Mouse (Mus musculus) spleen, postnatal 4 days (tissue): ENCODE data around the gene Coro2a.
"Not testable (repeated sequence)": the region's sequence is repeated elsewhere in the genome, so short reads cannot be mapped to it uniquely, and the experiment has no call there.

ENCODE experiments used
- DNase-seq, 2 experiments: peaks; one replicate each; pipeline ENCODE4 v3.0.0; 2022; ENCODE audit warnings: low spot score in 2 of 2

The Coro2a gene

DNA sequence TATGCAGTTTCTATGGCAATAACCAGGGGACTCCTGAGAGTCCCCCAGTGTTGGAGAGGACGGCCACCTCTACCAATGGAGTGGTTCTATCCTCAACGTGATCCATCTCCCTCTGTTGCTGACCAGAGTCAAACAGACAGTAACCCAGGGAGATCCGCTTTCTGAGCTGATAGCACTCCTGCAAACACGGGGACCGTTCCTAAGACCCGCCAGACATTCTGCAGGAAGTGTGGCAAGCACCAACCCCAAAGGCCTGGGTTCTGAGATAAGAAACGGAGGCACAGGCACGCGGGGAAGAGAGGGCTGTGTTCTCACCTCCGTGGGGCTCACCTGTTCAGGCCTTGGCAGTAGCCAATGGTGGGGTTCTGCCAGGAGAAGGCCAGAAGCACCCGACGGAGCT is 11.6 kb upstream of the Coro2a start:
- DNase-seq: no peak

DNA sequence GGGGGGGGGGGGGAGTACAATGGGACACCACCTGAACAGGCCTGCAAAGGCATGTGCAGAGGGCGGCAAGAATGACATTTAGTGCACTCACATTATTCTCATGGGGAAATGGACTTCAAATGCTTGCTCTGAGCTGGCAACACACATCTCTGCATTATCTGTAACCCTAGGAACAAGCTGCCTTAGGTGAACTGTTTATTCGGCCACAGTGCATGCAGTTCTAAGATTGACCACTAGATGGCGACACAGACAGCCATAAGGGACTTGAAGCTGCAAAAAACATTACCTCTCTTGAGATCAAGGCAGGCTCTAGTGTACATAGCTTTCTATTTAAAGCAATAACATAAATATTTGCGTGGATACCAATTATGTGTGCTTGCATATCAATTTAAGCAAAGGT is 9.2 kb upstream of the Coro2a start:
- peak; percentile 81 to 94 for DNase-seq

DNA sequence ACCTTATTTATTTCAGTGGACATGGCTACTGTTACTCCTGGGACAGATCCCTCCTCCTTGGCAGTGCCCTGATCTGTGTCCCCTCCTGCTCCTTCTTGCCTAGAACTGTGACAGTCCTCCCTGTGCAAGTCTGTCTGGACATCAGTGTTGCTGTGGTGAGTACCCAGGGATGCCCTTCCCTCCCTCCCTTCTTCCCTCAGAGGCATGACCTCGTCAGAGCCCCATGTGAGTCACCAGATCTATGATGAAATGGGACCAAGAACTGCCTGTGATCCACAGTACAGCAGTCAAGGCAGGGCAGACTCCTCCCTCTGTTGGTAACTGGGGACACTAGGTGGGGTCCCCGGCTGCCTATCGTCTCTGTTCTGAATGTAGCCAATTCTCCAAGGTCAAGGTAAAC is 5.6 kb upstream of the Coro2a start:
- no peak for DNase-seq

DNA sequence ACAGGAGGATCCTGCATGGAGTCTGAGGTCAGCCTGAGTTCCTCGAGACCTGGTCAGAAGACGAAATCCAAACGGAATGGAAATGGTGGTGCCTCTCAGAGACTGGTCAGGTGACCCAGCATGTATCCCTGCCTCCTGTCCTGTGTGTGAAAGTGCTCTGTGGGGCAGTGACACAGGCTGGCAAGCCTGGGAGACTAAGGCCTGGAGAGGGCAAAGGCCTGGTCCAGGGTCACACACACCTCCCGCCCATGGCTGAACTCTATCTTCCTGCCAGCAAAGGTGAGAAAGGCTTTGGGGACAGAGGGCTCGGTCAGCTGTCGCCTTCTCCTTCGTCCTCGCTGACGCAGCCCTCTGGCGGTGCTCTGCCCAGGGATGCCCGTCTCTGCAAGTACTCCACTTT is 3.4 kb upstream of the Coro2a start:
- DNase-seq: no peak

DNA sequence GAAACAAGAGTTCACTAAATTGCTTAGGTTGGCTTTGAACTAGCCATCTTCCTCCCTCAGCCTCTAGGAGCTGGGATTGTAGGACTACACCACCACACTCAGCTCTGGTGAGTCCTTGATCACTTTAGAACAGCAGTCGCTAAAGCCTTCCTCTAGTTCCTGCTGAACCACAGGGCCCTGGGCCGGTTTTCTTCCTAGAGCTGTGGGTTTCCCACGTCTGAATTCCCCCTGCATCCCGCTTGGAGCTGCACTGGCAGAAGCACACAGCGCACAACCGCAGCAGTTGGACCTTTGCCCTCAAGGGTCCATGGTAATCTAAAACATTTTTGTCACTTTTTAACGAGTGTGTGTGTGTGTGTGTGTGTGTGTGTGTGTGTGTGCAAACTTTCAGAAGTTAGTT is 702 bp upstream of the Coro2a start:
- DNase-seq: no peak

DNA sequence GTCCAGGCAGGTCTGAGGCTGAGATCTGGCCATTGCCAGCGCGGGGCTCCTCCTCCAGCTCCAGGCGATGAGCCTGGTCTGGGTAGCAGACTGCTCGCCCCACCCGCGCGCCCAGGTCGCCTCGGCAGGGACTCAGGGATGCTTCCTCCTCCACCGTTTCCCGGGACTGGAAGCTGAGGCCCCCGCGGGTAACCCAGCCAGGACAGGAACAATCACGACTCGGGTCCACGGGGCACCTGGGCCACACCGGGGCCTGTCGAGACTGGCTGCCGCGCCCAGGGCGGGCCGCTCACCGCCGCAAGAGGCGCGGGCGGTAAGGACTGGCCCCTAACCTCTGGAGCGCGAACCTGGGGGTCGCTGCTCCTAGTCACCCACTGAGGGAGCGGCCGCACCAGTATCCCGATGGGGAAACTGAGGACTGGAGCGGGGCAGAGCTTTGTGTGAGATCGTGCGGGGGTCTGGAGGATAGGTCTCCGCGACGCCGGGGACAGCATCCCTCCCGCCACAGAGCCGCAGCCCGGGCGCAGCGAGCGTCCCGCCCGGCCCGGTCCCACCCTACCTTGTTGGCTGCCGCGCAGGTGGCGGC is 651 bp downstream of the Coro2a start:
- no peak for DNase-seq

DNA sequence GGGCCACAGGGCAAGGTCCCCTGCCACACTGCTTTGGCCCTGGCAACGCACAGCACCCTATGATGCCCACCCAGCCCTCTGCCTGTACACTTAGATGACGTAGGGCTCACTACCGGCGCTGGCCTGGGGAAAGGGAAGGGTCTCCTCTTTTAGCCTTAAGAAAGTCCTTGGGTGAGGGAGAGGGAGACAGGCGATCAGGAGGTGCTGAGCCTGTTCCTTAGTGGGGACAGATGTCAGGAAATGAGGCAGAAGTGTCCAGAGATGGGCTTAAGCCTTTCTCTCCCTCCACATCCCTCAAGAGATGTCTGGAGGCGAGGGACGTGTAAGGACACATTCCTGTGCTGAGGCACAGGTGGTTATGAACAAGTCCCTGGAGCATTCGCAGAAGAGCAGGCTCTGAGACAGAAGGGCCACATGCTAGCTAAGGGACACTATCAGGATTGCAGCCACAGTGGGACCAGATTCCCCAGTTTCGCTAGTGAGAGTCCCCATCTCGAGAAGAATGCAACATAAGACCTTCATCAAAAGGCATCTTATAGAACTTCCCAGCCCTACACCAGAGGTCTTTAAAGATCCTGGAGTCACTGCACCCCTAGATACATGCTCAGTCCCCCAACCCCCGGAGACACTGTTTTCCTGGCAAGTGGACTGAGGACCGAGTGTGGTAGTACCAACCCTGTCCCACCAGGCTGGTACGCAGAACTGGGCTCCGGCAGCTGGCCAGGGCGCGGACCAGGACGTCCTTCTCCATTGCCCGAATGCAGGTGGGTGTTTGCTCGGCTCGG is 1.3 kb downstream of the Coro2a start:
- DNase-seq: peak in 1 of 2 experiments; percentile 23

DNA sequence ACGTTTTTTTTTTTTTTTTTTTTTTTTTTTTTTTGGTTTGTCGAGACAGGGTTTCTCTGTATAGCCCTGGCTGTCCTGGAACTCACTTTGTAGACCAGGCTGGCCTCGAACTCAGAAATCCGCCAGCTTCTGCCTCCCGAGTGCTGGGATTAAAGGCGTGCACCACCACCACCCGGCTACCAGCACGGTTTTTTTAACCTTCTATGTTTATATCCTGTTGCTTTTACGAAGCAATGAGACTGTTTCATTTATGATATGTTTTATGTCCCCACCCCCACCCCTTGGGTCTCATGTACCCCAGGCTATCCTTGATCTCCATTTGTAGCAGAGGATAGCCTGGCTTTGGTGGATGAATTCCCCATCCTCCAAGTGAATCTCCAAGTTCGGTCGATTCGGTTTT is 2.4 kb downstream of the Coro2a start:
- not testable (repeated sequence) for DNase-seq

DNA sequence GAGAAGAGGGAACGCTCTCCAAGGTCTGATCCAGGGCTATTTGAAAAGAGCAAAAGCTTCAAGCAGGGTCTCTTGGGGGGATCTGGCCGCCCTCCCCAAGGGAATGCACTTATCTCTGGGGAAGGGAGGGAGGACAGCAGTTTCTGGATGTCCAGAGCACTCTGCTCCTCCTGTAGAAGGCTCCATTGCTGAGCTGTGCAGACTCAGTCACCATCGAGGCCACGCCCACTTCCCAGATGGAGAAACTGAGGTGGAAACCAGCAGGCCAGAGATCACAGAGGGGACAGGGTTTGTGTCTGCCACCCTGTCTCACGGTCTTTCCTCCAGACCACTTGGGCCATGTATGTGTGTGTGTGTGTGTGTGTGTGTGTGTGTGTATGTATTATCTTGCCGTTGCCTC is 3.0 kb downstream of the Coro2a start:
- DNase-seq: no peak

DNA sequence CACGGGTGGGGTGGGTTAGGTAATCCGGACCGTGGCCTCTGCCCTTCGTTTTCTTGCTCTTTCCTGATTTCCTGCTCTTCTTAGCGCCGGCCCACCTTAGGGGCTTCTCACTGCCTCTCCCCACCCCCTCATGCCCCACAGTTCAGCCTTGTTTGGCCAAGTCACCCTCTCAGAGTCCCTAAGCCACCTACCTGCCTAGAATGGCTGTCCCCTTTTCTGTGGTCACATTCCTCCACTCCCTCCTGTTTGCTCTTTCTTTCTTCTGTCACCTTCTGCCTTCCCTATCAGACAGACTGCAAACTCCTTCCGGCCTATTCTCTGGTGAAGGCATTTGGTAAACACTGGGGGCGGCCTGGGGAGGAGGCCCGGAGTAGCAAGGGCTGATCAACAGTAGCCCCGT is 3.9 kb downstream of the Coro2a start:
- no peak for DNase-seq

DNA sequence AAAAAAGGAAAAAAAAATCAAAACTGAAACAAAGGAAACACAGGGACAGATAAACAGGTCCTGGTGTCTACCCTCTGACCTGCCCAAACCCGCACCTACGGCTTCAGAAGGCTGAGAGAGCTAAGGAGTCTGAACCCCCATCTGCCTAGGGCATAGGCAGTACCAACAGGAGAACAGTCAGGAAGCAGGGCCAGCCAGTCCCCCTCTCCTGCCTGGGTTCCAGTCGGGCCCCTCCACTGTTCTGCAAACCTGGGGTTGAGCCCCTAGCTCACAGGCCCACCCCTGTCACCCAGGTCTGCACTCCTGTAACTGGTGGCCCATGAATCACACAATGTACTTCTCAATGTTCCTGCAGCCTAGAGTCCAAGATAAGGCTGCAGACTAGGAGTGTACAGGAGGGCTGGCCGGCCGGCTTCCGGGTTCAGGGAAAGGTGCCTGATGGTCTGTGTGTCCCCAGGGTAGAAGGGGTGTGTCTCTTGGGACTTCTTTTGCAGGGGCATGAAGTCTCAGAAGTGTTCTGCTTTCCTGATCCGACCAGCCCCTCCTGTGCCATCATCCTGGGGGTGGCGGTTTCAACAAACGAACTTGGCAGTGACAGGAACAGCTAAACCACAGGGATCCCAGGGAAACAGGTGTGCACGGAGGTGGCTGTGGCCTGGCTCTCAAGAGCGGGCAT is 4.6 kb downstream of the Coro2a start:
- DNase-seq: no peak

DNA sequence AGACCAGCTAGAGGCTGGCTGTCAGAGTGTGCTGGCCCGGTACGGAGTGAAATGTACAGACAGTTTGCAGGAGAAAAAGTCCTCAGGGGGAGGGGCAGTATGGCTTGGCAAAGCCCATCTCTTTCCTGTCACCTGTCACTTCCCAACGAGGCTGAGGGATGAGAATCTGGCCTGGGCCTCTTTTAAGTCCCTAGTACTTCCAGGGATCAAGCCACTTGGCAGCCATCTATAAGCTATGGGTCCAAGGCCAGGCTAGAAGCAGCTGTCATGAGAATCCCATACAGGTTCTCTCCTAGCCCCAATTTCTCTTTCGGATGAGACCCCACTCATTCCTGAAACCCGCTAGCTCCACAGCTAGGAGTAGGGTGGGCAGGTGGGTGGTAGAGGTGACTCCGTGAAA is 5.6 kb downstream of the Coro2a start:
- DNase-seq: no peak

DNA sequence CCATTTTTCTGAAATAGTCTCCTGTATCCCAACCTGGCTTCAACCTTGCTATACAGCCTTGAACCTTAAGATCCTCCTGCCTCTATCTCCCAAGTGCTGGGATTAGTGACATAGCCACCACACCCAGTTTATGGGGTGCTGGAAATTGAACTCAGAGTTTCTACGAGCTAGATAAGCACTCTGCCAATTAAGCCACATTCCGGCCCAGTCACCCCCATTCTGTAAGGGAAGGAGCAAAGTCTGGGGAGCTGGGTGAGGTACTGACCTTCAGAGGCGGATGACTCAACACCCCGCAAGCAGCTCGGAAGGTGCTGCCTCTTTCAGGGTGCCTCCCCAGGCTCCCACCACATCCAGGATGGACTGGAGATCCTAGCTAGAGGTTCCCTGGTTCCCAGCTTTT is 7.9 kb downstream of the Coro2a start:
- peak in 1 of 2 experiments; percentile 11 for DNase-seq

DNA sequence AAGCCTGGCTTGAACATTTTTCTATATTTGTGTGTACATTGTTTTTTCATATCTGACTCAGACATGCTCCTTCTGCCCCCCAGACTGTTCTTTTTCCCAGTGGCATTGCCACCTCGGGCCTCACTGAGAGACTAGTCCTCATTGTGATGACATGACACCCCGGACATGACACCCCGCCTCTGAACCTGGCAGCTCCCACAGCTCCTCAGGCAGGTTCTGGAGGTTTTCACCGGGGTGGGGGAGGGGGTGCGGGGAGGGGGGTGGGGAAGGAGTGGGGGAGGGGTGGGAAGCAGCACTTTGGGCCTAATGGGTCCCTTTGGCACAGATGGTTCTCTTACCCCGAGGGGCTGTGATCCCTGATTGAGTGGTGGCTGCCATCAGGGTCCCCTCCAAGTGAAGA is 8.5 kb downstream of the Coro2a start:
- DNase-seq: peak in 1 of 2 experiments; percentile 56

DNA sequence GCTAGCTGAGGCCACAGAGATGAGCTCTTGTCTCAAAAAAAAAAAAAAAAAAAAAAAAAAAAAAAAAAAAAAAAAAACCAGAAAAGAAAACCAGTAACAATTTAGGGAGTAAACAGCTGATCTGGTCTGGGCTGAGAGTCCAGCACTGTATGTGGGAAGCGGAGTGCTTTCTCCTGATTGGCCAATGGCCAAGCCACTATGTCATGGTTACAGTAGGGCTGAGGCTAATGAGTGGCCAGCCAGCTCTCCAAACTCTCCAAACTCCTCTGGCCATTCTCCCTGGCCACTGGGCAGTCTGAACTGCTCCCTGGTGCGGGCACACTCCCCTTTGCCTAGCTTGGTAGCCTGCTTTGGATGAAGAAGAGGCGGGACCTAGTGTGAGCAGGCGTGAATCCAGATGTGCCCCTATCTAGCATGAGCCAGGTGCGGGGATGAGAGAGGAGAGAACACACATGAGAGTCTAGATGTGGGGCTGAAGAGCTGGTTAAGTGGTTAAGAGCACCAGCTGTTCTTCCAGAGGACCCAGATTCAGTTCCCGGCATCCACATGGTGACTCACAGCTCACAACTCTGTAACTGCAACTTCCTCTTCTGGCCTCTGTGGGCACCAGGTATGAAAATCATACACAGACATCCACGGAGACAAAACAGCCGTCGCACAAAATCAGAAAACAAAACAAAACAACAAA is 10.0 kb downstream of the Coro2a start:
- peak; percentile 13 to 59 for DNase-seq

DNA sequence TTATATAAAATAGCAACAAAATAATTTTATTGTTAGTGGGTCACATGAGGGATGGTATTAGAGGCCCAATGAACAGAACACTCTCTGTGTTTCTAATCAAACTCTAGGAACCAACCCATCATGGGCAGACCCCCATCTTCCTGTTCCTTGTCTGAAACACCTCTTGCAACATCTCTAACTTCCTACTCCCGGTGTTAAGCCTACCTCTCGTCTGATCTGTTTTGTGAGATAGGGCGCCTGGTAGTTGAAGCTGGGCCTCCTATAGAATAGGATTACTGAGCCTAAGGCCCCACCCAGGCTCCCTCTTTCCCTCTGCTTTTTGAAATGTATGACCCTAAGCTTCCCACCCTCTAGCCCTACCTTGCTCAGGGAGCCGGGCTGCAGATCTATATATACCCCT is 11.2 kb downstream of the Coro2a start:
- peak in 1 of 2 experiments; percentile 51 for DNase-seq

DNA sequence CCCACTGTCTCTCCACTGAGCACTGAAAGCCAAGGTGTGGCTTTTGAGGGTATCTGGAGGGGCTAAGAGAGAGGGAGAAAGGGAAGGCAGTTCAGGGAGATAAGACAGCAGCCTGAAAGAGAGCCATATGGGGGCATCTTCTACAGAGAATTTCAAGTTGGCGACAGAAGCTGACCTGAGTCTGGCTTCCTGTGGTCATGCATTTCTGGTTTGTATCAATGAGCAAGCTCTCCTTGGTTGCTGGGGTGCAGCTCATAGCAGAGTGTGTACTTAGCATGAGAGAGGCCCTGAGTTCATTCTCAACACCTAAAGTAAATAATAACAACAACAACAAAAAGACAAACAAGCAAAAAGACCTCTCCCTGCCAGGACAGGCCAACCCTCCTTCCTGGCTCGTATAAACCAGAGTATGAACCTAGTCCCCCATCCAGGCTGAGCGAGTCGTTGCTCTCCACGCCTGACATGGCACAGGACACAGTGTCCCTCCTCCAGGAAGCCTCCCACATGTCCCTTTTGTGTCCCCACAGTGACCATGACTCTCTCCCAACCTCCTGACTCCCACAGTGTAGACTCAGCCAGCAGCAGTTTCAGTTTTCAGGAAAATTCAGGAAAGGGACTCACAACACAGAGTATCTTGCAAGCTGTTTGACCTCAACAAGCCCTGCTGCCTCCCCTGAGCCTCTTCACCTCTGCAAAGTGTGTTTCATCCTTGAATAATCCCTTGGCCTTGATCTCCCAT is 11.9 kb downstream of the Coro2a start:
- peak in 1 of 2 experiments; percentile 55 for DNase-seq

DNA sequence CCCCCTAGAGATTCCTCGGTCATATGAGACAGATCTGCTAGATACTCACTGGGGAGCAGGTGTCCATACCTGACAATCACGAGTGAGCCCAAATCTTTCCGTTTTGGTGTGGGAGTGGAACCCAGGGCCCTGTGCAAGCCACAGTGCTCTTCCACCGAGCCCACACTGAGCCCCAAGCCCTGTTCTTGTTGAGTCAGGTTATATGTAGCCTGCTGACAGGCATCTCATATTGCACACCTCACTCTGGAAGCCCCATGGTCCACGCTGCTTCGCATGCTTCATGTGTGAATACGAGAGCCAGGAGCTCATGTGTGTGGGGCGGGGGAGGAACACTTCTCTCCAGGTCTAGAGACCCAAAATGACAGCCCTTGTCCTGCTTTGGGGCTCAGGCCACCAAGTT is 12.9 kb downstream of the Coro2a start:
- DNase-seq: peak in 1 of 2 experiments; percentile 57

DNA sequence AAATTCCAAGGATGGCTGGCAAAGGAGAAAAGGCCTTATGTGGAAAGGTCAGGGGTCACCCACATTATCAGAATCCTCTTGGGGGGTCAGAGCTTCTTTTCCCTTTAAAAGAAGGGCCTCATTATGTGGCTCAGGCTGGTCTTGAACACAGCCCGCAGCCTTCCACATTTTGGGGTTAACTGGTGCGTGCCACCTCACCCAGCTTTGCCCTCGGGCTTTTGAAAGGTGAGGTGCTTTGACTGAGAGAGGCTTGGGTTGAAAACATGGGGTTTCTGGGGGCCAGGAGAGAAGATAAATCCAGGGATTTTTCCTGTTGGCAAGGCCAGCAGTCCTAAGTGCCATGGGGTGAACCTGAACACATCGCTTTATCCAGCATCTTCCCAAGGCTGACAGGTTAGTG is 15.5 kb downstream of the Coro2a start:
- DNase-seq: peak in 1 of 2 experiments; percentile 49

DNA sequence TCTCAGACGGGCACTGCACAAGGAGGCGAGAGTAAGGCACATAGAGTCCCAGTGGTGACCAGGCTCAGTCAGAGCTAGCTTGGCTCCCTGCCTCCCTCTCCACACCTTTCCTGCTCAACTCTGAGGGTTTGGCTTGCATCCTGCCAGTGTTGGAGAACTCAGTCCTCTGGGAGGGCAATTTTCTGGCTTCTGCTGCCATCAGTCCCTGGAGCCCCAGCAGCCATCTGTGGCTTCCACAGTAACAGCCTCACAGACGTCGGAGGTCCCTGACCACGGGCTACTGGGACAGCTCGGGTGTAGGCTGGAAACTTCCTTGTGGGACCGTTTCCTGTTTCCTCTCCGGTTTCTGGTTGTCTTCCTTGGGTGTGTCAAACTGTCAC is 16.2 kb downstream of the Coro2a start:
- DNase-seq: peak in 1 of 2 experiments; percentile 59

DNA sequence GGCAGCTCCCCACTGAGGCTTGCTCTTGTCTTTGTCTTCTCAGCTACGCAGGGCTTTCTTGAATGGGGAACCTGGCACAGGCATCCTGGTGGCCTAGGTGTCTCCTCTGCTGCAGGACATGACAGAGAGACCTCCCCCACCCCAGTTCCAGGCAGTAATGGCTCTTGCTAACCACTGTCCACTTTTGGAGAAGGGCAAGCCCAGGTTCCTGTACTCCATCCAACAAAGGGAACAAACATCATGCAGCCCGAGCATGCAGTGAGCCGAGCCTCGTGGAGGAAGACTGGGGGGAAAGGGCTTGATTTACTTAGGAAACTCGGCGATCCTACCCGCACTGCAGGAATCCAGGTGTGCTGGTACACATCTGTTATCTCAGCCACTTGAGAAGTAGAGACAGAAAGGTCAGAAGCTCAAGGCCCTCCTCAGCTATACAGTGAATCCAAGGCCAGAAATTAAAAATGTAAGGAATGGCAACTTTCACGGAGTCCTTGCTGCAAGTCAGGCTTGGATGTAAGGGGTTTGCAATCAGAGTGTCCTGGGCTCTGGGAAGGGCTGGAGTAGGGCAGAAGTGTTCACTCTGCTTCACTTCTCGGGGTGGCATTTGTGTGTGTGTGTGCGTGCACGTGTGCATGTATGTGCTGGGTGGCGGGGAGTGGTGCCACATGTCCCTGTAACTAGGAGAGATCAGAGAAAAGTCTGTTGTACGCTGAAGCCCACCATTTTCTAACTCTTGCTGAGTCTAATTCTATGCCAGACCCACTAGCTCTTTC is 16.8 kb downstream of the Coro2a start:
- peak in 1 of 2 experiments; percentile 56 for DNase-seq
